Mouse (Mus musculus): ENCODE data around the gene Slc44a5.

DNA sequence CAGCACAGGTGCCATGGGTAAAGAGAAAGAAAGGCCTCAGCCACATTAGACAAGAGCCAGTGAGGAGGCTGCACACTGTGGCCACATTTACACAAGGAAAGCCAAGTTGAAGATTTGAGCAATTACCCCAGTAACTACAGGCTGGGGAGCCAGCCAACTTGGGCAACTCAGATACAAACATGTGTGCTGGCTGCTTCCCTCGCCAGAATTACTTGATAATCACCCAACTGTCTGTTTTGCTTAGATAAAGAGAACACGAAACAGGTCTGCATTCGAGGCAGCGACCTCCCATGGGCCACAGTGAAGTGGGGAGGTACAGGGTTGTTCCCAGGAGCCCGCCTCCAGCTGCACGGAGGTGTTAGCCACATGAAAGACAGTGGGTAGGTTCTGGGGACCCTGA lies 324.3 kb downstream of the Slc44a5 start:
- TF ChIP-seq CTCF (IDR thresholded peaks at IDR 0.05; ENCODE audit: control insufficient read depth, insufficient read depth, insufficient replicate concordance, low read depth, low read length), result no peak
- TF ChIP-seq POLR2A (IDR thresholded peaks at IDR 0.05; ENCODE audit: control insufficient read depth, low read depth, low read length), result no peak
